Mouse (Mus musculus) limb, embryonic 15.5 days (tissue): ENCODE data around the gene Dnm1. TPM values are rescaled to one million over a fixed set of nuclear protein-coding genes. Genes with fewer than 3 reads are reported as not detected.

ENCODE experiments used
- ATAC-seq: fragments of 200-750 bp; cut with Nextera tagmentation; 2 replicates; pipeline ENCODE4 v1.8.0; 2017; ENCODE audit warnings: low read depth, moderate TSS enrichment; ENCODE audit not compliant: insufficient number of reproducible peaks, low FRiP score, low TSS enrichment
- H3K27ac ChIP-seq: fragments of 300-500 bp; sonication (generic); 2 replicates; pipeline ENCODE4 v1.5.1; 2015; ENCODE audit warnings: moderate library complexity, mild to moderate bottlenecking, inconsistent platforms
- H3K27me3 ChIP-seq: fragments of 300-500 bp; sonication (generic); 2 replicates; pipeline ENCODE4 v1.6.1; 2015; ENCODE audit warnings: inconsistent platforms
- H3K36me3 ChIP-seq: fragments of 300-500 bp; sonication (generic); 2 replicates; pipeline ENCODE4 v1.6.1; 2015; ENCODE audit warnings: inconsistent platforms
- H3K4me1 ChIP-seq: fragments of 300-500 bp; sonication (generic); 2 replicates; pipeline ENCODE4 v1.6.1; 2015; ENCODE audit warnings: inconsistent platforms
- H3K4me2 ChIP-seq: fragments of 300-500 bp; sonication (generic); 2 replicates; pipeline ENCODE4 v1.6.1; 2015; ENCODE audit warnings: mild to moderate bottlenecking, inconsistent platforms
- H3K4me3 ChIP-seq: fragments of 300-500 bp; sonication (generic); 2 replicates; pipeline ENCODE4 v1.5.1; 2015; ENCODE audit warnings: mild to moderate bottlenecking, inconsistent platforms
- H3K9ac ChIP-seq: fragments of 300-500 bp; sonication (generic); 2 replicates; pipeline ENCODE4 v1.6.1; 2015; ENCODE audit warnings: inconsistent platforms
- H3K9me3 ChIP-seq: fragments of 300-500 bp; sonication (generic); 2 replicates; pipeline ENCODE4 v1.6.1; 2016; ENCODE audit warnings: inconsistent platforms
- WGBS: fragments of 180-500 bp; shearing (Covaris S2); methylation state at CpG from one replicate; pipeline ENCODE4 v1.1.7; 2015; 5-methylcytosine and 5-hydroxymethylcytosine counted together
- microRNA-seq: library from miRNA; unstranded; fragments of <30 nt; microRNA quantifications from one replicate; pipeline ENCODE4, GENCODE M21; 2016
- polyA plus RNA-seq: library from polyadenylated mRNA; unstranded; fragments of >200 nt; fragmentation: Nextera tagmentation; extraction: Ambion mirVana; gene quantifications from 2 replicates; pipeline ENCODE4 v1.2.1, GENCODE M21; 2015

Gene Dnm1
- polyA plus RNA-seq, 1 experiment from 2014 or later, result 26.6 TPM

DNA sequence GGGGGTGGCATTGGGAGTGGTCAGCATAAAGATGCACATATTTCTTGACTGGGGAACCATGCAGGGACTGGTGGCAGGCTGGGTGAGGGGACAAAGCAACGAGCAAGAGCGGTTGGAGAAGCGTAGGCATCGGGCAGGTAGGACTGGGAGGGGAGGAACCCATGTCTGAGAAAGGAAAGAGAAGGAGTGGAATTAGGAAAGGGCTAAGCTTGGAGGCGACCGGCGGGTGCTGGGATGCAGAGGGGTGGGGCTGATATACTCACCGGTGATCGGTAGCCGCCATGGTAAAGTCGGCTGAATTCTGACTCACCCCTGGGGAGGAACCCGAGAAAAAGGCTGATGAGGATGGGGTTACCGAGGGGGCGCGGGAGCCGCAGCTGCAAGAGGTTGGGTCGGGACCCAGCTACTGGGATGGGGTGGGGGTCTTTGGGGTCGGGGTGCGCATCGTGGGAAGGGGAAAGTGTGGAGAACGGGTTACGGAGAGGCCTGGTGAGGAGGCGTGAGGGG is 65.8 kb downstream of the Dnm1 start, which contains the start of gene Golga2:
Golga2 (plus strand) TSS at position 51 of the 507 bp plus-strand sequence.
- H3K4me1 ChIP-seq, result peaks cover 21% of the 10 kb centered on the region
- H3K36me3 ChIP-seq, result peaks cover 38% of the 10 kb centered on the region
- H3K9ac ChIP-seq, result peak within 1 kb of the TSS; percentile 84
- no peak; the same call in 1 of the 2 replicates for ATAC-seq
- under 1% methylated on average over 22 of the region's 23 CpGs for WGBS
- H3K27ac ChIP-seq, result peak within 1 kb of the TSS; percentile 83
- H3K4me2 ChIP-seq, result peak within 1 kb of the TSS; percentile 78
- H3K27me3 ChIP-seq, result no peaks in the 10 kb centered on the region
- H3K9me3 ChIP-seq, result no peaks in the 10 kb centered on the region
- H3K4me3 ChIP-seq, result peak within 1 kb of the TSS; percentile 79

- H3K36me3 ChIP-seq, result peaks cover 62% of the 10 kb centered on the region
- H3K4me2 ChIP-seq, result no peak overlapping the region
- H3K27me3 ChIP-seq, result no peaks in the 10 kb centered on the region
- WGBS, result 91% methylated on average over 3 of the region's 3 CpGs
- no peak overlapping the region for H3K9ac ChIP-seq
- no peak for ATAC-seq
- H3K9me3 ChIP-seq, result no peaks in the 10 kb centered on the region
- H3K27ac ChIP-seq, result no peak overlapping the region
- H3K4me1 ChIP-seq, result peaks cover 12% of the 10 kb centered on the region
- no peak overlapping the region for H3K4me3 ChIP-seq
Observed at GRCm38 (mm10) chr2:32283986-32284385, 69.2 kb downstream of the Dnm1 start.

- Histone ChIP-seq H3K9me3 (no peaks in the 10 kb centered on the region), H3K4me3 (no peak overlapping the region), H3K9ac (no peak overlapping the region), H3K27me3 (no peaks in the 10 kb centered on the region), H3K36me3 (peaks cover 75% of the 10 kb centered on the region), H3K4me2 (no peak overlapping the region), H3K27ac (no peak overlapping the region), H3K4me1 (peaks cover 8% of the 10 kb centered on the region)
- ATAC-seq, result no peak
- 83% methylated on average over 1 of the region's 1 CpGs for WGBS
Observed at GRCm38 (mm10) chr2:32282727-32283126, 70.4 kb downstream of the Dnm1 start.

GRCm38 (mm10) chr2:32282289-32282688 is 70.8 kb downstream of the Dnm1 start:
- Histone ChIP-seq H3K27ac (no peak overlapping the region), H3K27me3 (no peaks in the 10 kb centered on the region), H3K36me3 (peaks cover 79% of the 10 kb centered on the region), H3K9me3 (no peaks in the 10 kb centered on the region), H3K4me2 (no peak overlapping the region), H3K4me1 (peaks cover 8% of the 10 kb centered on the region), H3K4me3 (no peak overlapping the region), H3K9ac (no peak overlapping the region)
- 91% methylated on average over 2 of the region's 2 CpGs for WGBS
- no peak for ATAC-seq

- peaks cover 40% of the 10 kb centered on the region for H3K36me3 ChIP-seq
- no peaks in the 10 kb centered on the region for H3K4me1 ChIP-seq
- 57% methylated on average over 3 of the region's 3 CpGs for WGBS
- no peak overlapping the region for H3K27ac ChIP-seq
- no peak overlapping the region for H3K9ac ChIP-seq
- no peak overlapping the region for H3K4me2 ChIP-seq
- H3K27me3 ChIP-seq, result no peaks in the 10 kb centered on the region
- no peak for ATAC-seq
- no peak overlapping the region for H3K4me3 ChIP-seq
- H3K9me3 ChIP-seq, result no peaks in the 10 kb centered on the region
Observed at GRCm38 (mm10) chr2:32275823-32276222, 77.3 kb downstream of the Dnm1 start.

DNA sequence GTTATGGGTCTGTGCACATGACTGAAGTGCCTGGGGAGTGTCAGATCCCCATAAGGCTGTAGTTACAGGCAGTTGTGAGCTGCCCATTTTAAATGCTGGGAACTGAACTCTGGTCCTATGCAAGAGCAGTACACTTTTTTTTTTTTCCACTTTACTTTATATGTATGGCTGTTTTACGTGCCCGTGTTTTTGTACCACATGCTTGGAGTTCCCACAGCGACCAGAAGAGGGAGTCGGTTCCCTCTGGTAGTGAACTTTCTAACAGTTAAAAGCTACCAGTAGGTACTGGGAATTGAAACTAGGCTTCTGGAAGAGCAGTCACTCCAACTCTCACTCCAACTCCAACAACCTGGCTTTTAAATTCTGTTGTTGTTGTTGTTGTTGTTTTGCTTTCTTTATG is 92.5 kb downstream of the Dnm1 start:
- Histone ChIP-seq H3K36me3 (peaks cover 24% of the 10 kb centered on the region), H3K4me2 (no peak overlapping the region), H3K27me3 (no peaks in the 10 kb centered on the region), H3K27ac (no peak overlapping the region), H3K4me3 (peak overlapping the region; percentile 90), H3K9ac (no peak overlapping the region), H3K9me3 (no peaks in the 10 kb centered on the region), H3K4me1 (peaks cover 14% of the 10 kb centered on the region)
- no peak for ATAC-seq
- 39% methylated on average over 4 of the region's 4 CpGs for WGBS

- H3K4me3 ChIP-seq, result peak within 1 kb of the TSS; percentile 90
- H3K4me1 ChIP-seq, result peaks cover 14% of the 10 kb centered on the region
- peak within 1 kb of the TSS; percentile 70 for H3K4me2 ChIP-seq
- H3K36me3 ChIP-seq, result peaks cover 25% of the 10 kb centered on the region
- ATAC-seq, result peak; percentile 77
- H3K27ac ChIP-seq, result peak within 1 kb of the TSS; percentile 68
- H3K9ac ChIP-seq, result peak within 1 kb of the TSS; percentile 79
- 1% methylated on average over 59 of the region's 59 CpGs for WGBS
- no peaks in the 10 kb centered on the region for H3K9me3 ChIP-seq
- no peaks in the 10 kb centered on the region for H3K27me3 ChIP-seq
Observed at GRCm38 (mm10) chr2:32259657-32260417, 93.3 kb downstream of the Dnm1 start, which contains the start of gene Uck1. TSS of gene Uck1 (minus strand) at chr2:32260159.

DNA sequence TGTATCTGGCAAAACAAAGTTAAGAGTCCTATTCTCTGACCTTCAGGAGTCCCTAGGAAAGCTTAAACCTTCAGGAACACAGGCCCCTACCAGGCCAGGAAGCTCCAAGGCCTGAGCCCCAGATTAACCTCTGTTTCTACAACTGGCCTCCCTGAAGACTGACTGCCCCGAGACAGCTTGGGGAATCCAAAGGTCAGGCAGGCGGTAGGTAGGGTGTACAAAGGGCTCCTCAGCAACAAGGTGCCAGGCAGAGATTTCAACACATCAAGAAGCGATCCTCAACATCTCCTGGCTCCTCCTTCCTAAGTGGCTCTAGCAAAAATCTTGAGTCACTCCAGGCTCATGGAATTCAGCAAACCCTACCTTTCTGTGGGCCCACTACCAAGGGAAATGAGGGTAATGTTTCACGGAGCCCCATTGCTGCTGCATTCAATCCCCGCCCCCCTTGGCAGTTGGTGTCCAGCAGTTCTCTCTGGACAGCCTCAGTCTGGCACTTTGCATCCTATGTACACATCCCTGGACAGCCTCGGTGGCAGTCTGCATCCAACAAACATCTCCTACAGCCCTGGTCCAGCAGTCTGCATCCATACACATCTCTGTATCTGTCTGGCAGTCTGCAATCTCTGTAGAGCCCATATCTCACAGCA is 94.1 kb downstream of the Dnm1 start:
- 52% methylated on average over 6 of the region's 6 CpGs for WGBS
- no peaks in the 10 kb centered on the region for H3K9me3 ChIP-seq
- no peaks in the 10 kb centered on the region for H3K27me3 ChIP-seq
- H3K4me3 ChIP-seq, result peak overlapping the region; percentile 90
- H3K27ac ChIP-seq, result 0 out of 2 replicates have a peak overlapping the region, but pooled peaks have one; percentile 38
- H3K36me3 ChIP-seq, result peaks cover 33% of the 10 kb centered on the region
- H3K9ac ChIP-seq, result peak overlapping the region; percentile 79
- no peak for ATAC-seq
- H3K4me2 ChIP-seq, result peak overlapping the region; percentile 70
- peaks cover 14% of the 10 kb centered on the region for H3K4me1 ChIP-seq

Small RNAs within 50 kb of the gene (microRNA-seq; reads per million reads assigned to microRNA genes)
- not detected for gene Gm23363
- gene Mir199b, result 1,542 reads per million, percentile 79 among the genes with 10 or more reads in this experiment

Other genes starting within 250 kb of the Dnm1 start
- 40.8 and 44.8 TPM in 2 replicates for gene Prrc2b, start 202.3 kb downstream of the Dnm1 start, polyA plus RNA-seq
- gene Pomt1, start 116.7 kb downstream of the Dnm1 start, polyA plus RNA-seq, result 23.2 and 23.9 TPM in 2 replicates
- gene Uck1, start 93.2 kb downstream of the Dnm1 start, polyA plus RNA-seq, result 62.2 and 68.1 TPM in 2 replicates
- gene Golga2, start 66.0 kb downstream of the Dnm1 start, polyA plus RNA-seq, result 36.5 and 36.6 TPM in 2 replicates
- gene Swi5, start 65.3 kb downstream of the Dnm1 start, polyA plus RNA-seq, result 370 and 413 TPM in 2 replicates
- gene Ciz1, start 1.0 kb downstream of the Dnm1 start, polyA plus RNA-seq, result 42.7 and 46.2 TPM in 2 replicates
- gene 1110008P14Rik, start 28.6 kb upstream of the Dnm1 start, polyA plus RNA-seq, result 58.0 and 67.7 TPM in 2 replicates
- 3.2 and 3.9 TPM in 2 replicates for gene Lcn2, start 34.9 kb upstream of the Dnm1 start, polyA plus RNA-seq
- gene Ptges2, start 42.6 kb upstream of the Dnm1 start, polyA plus RNA-seq, result 24.9 and 26.0 TPM in 2 replicates
- gene Naif1, start 97.1 kb upstream of the Dnm1 start, polyA plus RNA-seq, result 5.6 and 6.0 TPM in 2 replicates
- 17.1 and 17.5 TPM in 2 replicates for gene Slc25a25, start 98.1 kb upstream of the Dnm1 start, polyA plus RNA-seq
- 14.7 and 17.3 TPM in 2 replicates for gene Fam102a, start 182.0 kb upstream of the Dnm1 start, polyA plus RNA-seq
- gene Dpm2, start 217.5 kb upstream of the Dnm1 start, polyA plus RNA-seq, result 114 and 117 TPM in 2 replicates
- 0.12 and 0.82 TPM in 2 replicates for gene Pip5kl1, start 221.5 kb upstream of the Dnm1 start, polyA plus RNA-seq
- not detected in 2 replicates for gene 9430097D07Rik, start 222.3 kb upstream of the Dnm1 start, polyA plus RNA-seq
- 33.8 and 44.2 TPM in 2 replicates for gene St6galnac4, start 233.8 kb upstream of the Dnm1 start, polyA plus RNA-seq
- gene St6galnac6, start 246.4 kb upstream of the Dnm1 start, polyA plus RNA-seq, result 24.7 and 27.1 TPM in 2 replicates